In genomic region chr2:64093087-64093486, GRCm38 (mm10) we compare ENCODE assay signal across 15 mouse cellular contexts. TPM values are rescaled to one million over a fixed set of nuclear protein-coding genes. Genes with fewer than 3 reads are reported as not detected.
A peak's percentile ranks its signal among the peaks of the same experiment; 100 is the strongest.
DNase-seq lines count a peak whose midpoint lies in the region; ATAC-seq lines count a peak whose summit lies in the region.
"Had no signal": no experiment of that assay in that cellular context is flagged by ENCODE, and none has a peak within 500 bp of the region (broad histone marks: within the 10 kb centered on the region; RNA-seq: fewer than 3 reads in every experiment).

No protein-coding gene starts in this region.

- no peak for ATAC-seq in hindbrain, embryonic 12.5 days (ENCODE audit: low FRiP score)
- no peak for ATAC-seq in midbrain, embryonic 16.5 days

- H3K27me3 ChIP-seq in hindbrain, embryonic 12.5 days, result no peaks in the 10 kb centered on the region
- H3K27me3 ChIP-seq in midbrain, embryonic 16.5 days (ENCODE audit: control insufficient read depth, insufficient read depth, low read depth, low read length), result no peaks in the 10 kb centered on the region
- H3K27me3 ChIP-seq in limb, embryonic 10.5 days (ENCODE audit: low read depth, poor library complexity, severe bottlenecking), result no peaks in the 10 kb centered on the region
- H3K27me3 ChIP-seq: stomach, embryonic 15.5 days had no signal

- peak; percentile 7 for DNase-seq in adrenal gland, postnatal 25 days
- DNase-seq in adrenal gland, postnatal 10 days, result no peak
- peak; percentile 31 for DNase-seq in kidney, adult 9 months
- no peak for DNase-seq in kidney, adult 8-10 months
- no peak for DNase-seq in frontal cortex, postnatal 25 days (ENCODE audit: low spot score in 2 of 2)
- DNase-seq in limb, embryonic 10.5 days (ENCODE audit: low spot score), result no peak
- DNase-seq: liver, embryonic 13.5 days; right cerebral cortex, postnatal 25 days had no signal

- no peak overlapping the region for H3K9ac ChIP-seq in hindbrain, embryonic 12.5 days
- H3K9ac ChIP-seq in midbrain, embryonic 16.5 days (ENCODE audit: low read depth, low read length), result 0 out of 2 replicates have a peak overlapping the region, but pooled peaks have one; percentile 2
- H3K9ac ChIP-seq: liver, embryonic 13.5 days; stomach, embryonic 15.5 days had no signal

- H3K27ac ChIP-seq in hindbrain, embryonic 12.5 days, result no peak overlapping the region
- H3K27ac ChIP-seq in midbrain, embryonic 16.5 days (ENCODE audit: low read length), result peak overlapping the region; percentile 28; the same call in 1 of the 2 replicates
- H3K27ac ChIP-seq in limb, embryonic 10.5 days, result no peak overlapping the region
- H3K27ac ChIP-seq: liver, embryonic 13.5 days; macrophage; stomach, embryonic 15.5 days had no signal

- H3K36me3 ChIP-seq in hindbrain, embryonic 12.5 days, result no peaks in the 10 kb centered on the region
- no peaks in the 10 kb centered on the region for H3K36me3 ChIP-seq in midbrain, embryonic 16.5 days (ENCODE audit: control insufficient read depth, insufficient read depth, low read length)
- H3K36me3 ChIP-seq in limb, embryonic 10.5 days, result no peaks in the 10 kb centered on the region
- H3K36me3 ChIP-seq: G1E; liver, embryonic 13.5 days; stomach, embryonic 15.5 days had no signal

- H3K4me3 ChIP-seq in hindbrain, embryonic 12.5 days, result no peak overlapping the region
- peak overlapping the region; percentile 12; the same call in 1 of the 2 replicates for H3K4me3 ChIP-seq in midbrain, embryonic 16.5 days (ENCODE audit: low read depth, low read length)
- H3K4me3 ChIP-seq in limb, embryonic 10.5 days, result no peak overlapping the region
- H3K4me3 ChIP-seq: liver, embryonic 13.5 days; stomach, embryonic 15.5 days had no signal

- H3K9me3 ChIP-seq in hindbrain, embryonic 12.5 days (replicated peaks), result no peaks in the 10 kb centered on the region
- H3K9me3 ChIP-seq in midbrain, embryonic 16.5 days (replicated peaks; ENCODE audit: control insufficient read depth, low read length, poor library complexity, severe bottlenecking), result no peaks in the 10 kb centered on the region
- no peaks in the 10 kb centered on the region for H3K9me3 ChIP-seq in limb, embryonic 10.5 days (replicated peaks)
- H3K9me3 ChIP-seq: liver, embryonic 13.5 days; stomach, embryonic 15.5 days had no signal

- H3K4me2 ChIP-seq in hindbrain, embryonic 12.5 days (replicated peaks), result peak overlapping the region; percentile 32
- H3K4me2 ChIP-seq in midbrain, embryonic 16.5 days (ENCODE audit: low read length), result peak overlapping the region; percentile 13
- H3K4me2 ChIP-seq: liver, embryonic 13.5 days; stomach, embryonic 15.5 days had no signal

- peaks cover 23% of the 10 kb centered on the region for H3K4me1 ChIP-seq in hindbrain, embryonic 12.5 days
- peaks cover 8% of the 10 kb centered on the region; the same call in 1 of the 2 replicates for H3K4me1 ChIP-seq in midbrain, embryonic 16.5 days (ENCODE audit: control insufficient read depth, insufficient read depth, low read length)
- peaks cover 38% of the 10 kb centered on the region for H3K4me1 ChIP-seq in limb, embryonic 10.5 days
- H3K4me1 ChIP-seq: liver, embryonic 13.5 days; stomach, embryonic 15.5 days had no signal

- 51% methylated on average over 6 of the region's 6 CpGs for WGBS in hindbrain, embryonic 12.5 days
- WGBS in midbrain, embryonic 16.5 days, result 60% methylated on average over 6 of the region's 6 CpGs
- WGBS in limb, embryonic 10.5 days, result 70% methylated on average over 6 of the region's 6 CpGs

RNA-seq across cellular contexts. Expression of gene Fign, which starts 4.8 kb away (rescaled TPM):
- 3.6 and 5.1 TPM in 2 replicates for total RNA-seq in adrenal gland, postnatal 25 days (2021)
- 1 to 10 TPM; 3.7 to 5.3 TPM for total RNA-seq in adrenal gland, postnatal 10 days (2021)
- 13.3 and 14.5 TPM in 2 replicates for polyA plus RNA-seq in hindbrain, embryonic 12.5 days (2016; fragmentation: Nextera tagmentation; extraction: Ambion mirVana)
- 20.5 and 25.9 TPM in 2 replicates for polyA plus RNA-seq in midbrain, embryonic 16.5 days (2015; fragmentation: Nextera tagmentation; extraction: Ambion mirVana)
- polyA plus RNA-seq in limb, embryonic 10.5 days (2016; fragmentation: Nextera tagmentation; extraction: Ambion mirVana), result 16.6 and 20.4 TPM in 2 replicates
- total RNA-seq: common myeloid progenitor, adult 5-6 weeks; granulocyte monocyte progenitor cell, adult 5-6 weeks had no signal
- polyA plus RNA-seq: G1E, macrophage had no signal

Comparison
In these comparisons a context has a peak if more than half of its experiments do, and no peak if none do; other contexts are left out.
1. DNase-seq: peak in adrenal gland, postnatal 25 days (single experiment) and kidney, adult 9 months (single experiment); none in adrenal gland, postnatal 10 days (single experiment), kidney, adult 8-10 months (0 of 2), frontal cortex, postnatal 25 days (0 of 2) and limb, embryonic 10.5 days (single experiment).